Mouse (Mus musculus): ENCODE results near the gene Znrd1.

DNA sequence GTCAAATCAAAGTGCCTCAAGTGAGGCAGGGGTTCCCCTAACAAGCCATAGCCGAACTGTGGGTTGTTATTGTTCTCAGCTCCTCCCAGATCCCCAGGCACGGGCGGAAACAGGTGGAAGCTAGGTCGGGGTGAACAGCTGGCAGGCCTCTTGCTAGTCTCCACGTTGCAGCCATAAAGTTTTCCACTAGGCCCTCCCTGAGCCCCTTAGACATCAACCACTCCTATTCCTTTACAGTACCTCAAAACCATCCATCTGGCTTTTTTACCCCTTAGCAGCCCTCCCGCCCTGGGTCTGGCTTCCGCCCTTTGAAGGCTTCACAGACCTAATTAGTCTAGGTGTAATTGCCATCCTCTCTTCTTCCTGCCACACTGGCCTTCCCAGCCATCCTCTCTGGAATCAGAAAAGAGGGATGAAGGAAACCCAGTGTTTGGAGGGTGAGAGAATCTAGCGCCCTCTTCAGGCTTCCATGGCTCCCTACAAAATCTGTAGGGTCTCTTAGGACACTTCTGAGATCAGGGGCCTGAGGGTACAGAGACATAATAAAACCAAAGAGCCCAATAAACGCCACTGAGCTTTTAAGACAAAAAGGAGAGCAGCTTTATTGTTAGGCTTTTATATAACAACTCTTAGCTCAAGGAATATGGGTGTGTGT, 14.1 kb downstream of the Znrd1 start:
- TF ChIP-seq CTCF (IDR thresholded peaks at IDR 0.05; ENCODE audit: borderline replicate concordance, insufficient read depth, low read length) (no peak), POLR2A (IDR thresholded peaks at IDR 0.05; ENCODE audit: low read depth, low read length) (no peak)

All from embryonic fibroblast, embryonic 13.5 days (primary cell).